ENCODE assay signal across 10 mouse cellular contexts in the genomic region with DNA sequence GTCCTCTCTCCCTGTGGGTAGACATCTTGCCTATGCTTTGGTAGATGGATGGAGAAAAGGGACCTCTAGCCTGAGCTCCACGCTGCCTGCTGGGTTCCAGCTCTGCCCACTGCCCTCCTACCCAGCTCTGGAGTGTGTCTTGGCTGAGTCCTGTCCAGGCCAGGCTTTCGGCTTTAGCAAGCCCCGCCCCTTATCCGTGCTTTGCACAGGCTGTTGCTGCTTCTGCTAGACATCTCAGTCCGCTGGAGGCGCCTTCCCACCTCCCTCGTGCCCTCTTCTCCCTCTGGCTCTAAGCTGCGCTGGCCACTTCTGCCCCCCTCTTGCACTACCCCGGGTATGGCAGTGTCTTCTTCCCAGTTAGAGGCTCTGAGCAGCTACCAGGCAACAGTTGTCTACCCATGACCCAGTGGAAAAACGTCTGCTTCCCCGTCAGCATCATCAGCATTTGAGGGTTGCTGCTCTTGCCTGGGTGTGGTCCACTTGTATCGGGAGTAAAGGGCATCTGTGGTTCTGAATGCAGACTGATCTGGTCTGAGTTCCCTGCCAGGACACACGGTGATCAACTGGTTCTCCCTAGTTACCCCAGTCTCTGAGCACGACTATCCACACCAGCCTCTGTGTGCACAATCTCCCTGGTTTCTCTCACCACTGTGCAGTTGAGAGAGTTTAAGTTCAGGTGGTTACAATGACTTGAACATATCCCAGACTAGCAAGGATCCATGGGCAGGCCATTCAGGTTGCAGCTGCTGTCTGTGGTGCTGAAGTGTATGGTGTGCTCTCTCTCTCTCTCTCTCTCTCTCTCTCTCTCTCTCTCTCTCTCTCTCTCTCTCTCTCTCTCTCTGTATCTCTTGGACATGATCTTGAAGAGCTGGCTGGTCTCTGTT. TPM values are rescaled to one million over a fixed set of nuclear protein-coding genes. Genes with fewer than 3 reads are reported as not detected.
DNase-seq lines count a peak whose midpoint lies in the region; ATAC-seq and TF ChIP-seq lines count a peak whose summit lies in the region.
"Had no signal": no experiment of that assay in that cellular context is flagged by ENCODE, and none has a peak within 500 bp of the region (broad histone marks: within the 10 kb centered on the region; RNA-seq: fewer than 3 reads in every experiment).

No protein-coding gene starts in this region.

- H3K79me2 ChIP-seq in myocyte (ENCODE audit: control insufficient read depth, insufficient read depth), result no peaks in the 10 kb centered on the region

- H3ac ChIP-seq in myocyte (ENCODE audit: control insufficient read depth, insufficient read length), result no peak overlapping the region

- TF ChIP-seq CTCF in brain, embryonic 14.5 days (IDR thresholded peaks at IDR 0.05; ENCODE audit: borderline replicate concordance, extremely low read depth, insufficient read depth, insufficient read length), result no peak

- peaks cover 55% of the 10 kb centered on the region for H3K27me3 ChIP-seq in kidney, embryonic 15.5 days
- peaks cover 70% of the 10 kb centered on the region for H3K27me3 ChIP-seq in limb, embryonic 10.5 days (ENCODE audit: low read depth, poor library complexity, severe bottlenecking)
- no peaks in the 10 kb centered on the region for H3K27me3 ChIP-seq in myocyte (ENCODE audit: control insufficient read depth, insufficient read depth, insufficient read length)
- H3K27me3 ChIP-seq in heart, embryonic 12.5 days (replicated peaks), result peaks cover 88% of the 10 kb centered on the region
- H3K27me3 ChIP-seq: Patski had no signal

- H3K4me1 ChIP-seq in kidney, embryonic 15.5 days, result peaks cover 17% of the 10 kb centered on the region
- H3K4me1 ChIP-seq in limb, embryonic 10.5 days, result peaks cover 11% of the 10 kb centered on the region
- peaks cover under 1% of the 10 kb centered on the region; the same call in 1 of the 2 replicates for H3K4me1 ChIP-seq in heart, embryonic 12.5 days (replicated peaks)

- H3K4me2 ChIP-seq in kidney, embryonic 15.5 days, result no peak overlapping the region
- H3K4me2 ChIP-seq in myocyte (ENCODE audit: low read depth), result no peak overlapping the region
- no peak overlapping the region for H3K4me2 ChIP-seq in heart, embryonic 12.5 days
- H3K4me2 ChIP-seq: embryonic facial prominence, embryonic 15.5 days had no signal

- no peak overlapping the region for H3K9ac ChIP-seq in kidney, embryonic 15.5 days
- H3K9ac ChIP-seq in heart, embryonic 12.5 days, result no peak overlapping the region
- H3K9ac ChIP-seq: embryonic facial prominence, embryonic 15.5 days had no signal

- no peak overlapping the region for H3K4me3 ChIP-seq in kidney, embryonic 15.5 days (replicated peaks)
- no peak overlapping the region for H3K4me3 ChIP-seq in limb, embryonic 10.5 days
- no peak overlapping the region for H3K4me3 ChIP-seq in myocyte
- no peak overlapping the region for H3K4me3 ChIP-seq in heart, embryonic 12.5 days
- H3K4me3 ChIP-seq: embryonic facial prominence, embryonic 15.5 days had no signal

- H3K9me3 ChIP-seq in kidney, embryonic 15.5 days (replicated peaks), result no peaks in the 10 kb centered on the region
- H3K9me3 ChIP-seq in limb, embryonic 10.5 days (replicated peaks), result no peaks in the 10 kb centered on the region
- H3K9me3 ChIP-seq in heart, embryonic 12.5 days (replicated peaks), result no peaks in the 10 kb centered on the region
- H3K9me3 ChIP-seq: embryonic facial prominence, embryonic 15.5 days had no signal

- H3K27ac ChIP-seq in kidney, embryonic 15.5 days, result no peak overlapping the region
- no peak overlapping the region for H3K27ac ChIP-seq in limb, embryonic 10.5 days
- no peak overlapping the region for H3K27ac ChIP-seq in heart, embryonic 12.5 days (ENCODE audit: poor library complexity, severe bottlenecking)
- H3K27ac ChIP-seq: embryonic facial prominence, embryonic 15.5 days had no signal

- ATAC-seq in kidney, embryonic 15.5 days (replicated peaks; ENCODE audit: low FRiP score), result no peak
- ATAC-seq in heart, embryonic 12.5 days (ENCODE audit: insufficient number of reproducible peaks, low FRiP score), result no peak
- ATAC-seq: Patski had no signal

- WGBS in kidney, embryonic 15.5 days, result 17% methylated on average over 14 of the region's 14 CpGs
- WGBS in limb, embryonic 10.5 days, result 14% methylated on average over 14 of the region's 14 CpGs
- WGBS in heart, embryonic 12.5 days, result 16% methylated on average over 14 of the region's 14 CpGs

- TF ChIP-seq POLR2A in brain, embryonic 14.5 days (IDR thresholded peaks at IDR 0.05; ENCODE audit: borderline replicate concordance, extremely low read depth, insufficient read depth, insufficient read length, poor library complexity, severe bottlenecking), result no peak
- no peak for TF ChIP-seq POLR2A in myocyte (IDR thresholded peaks at IDR 0.05; ENCODE audit: insufficient read length, low read depth)

- peak; percentile 33 for DNase-seq in kidney, postnatal 10 days
- DNase-seq in brain, embryonic 14.5 days (ENCODE audit: low read depth), result peak; percentile 59
- peak; percentile 53 for DNase-seq in limb, embryonic 10.5 days (ENCODE audit: low spot score)
- no peak for DNase-seq in kidney, postnatal 14 days
- no peak for DNase-seq in kidney, postnatal 36 days

- H3K36me3 ChIP-seq in kidney, embryonic 15.5 days, result no peaks in the 10 kb centered on the region
- H3K36me3 ChIP-seq in limb, embryonic 10.5 days, result no peaks in the 10 kb centered on the region
- H3K36me3 ChIP-seq in myocyte (ENCODE audit: control insufficient read depth, insufficient read depth), result no peaks in the 10 kb centered on the region
- H3K36me3 ChIP-seq in heart, embryonic 12.5 days, result no peaks in the 10 kb centered on the region
- H3K36me3 ChIP-seq: embryonic facial prominence, embryonic 15.5 days had no signal

TF ChIP-seq in myocyte, 11 proteins besides CTCF, POLR2A, EP300 and RAD21:
- TF ChIP-seq TCF12 (IDR thresholded peaks at IDR 0.05; ENCODE audit: insufficient read depth, poor library complexity, severe bottlenecking) (no peak), TCF3 (IDR thresholded peaks at IDR 0.05; ENCODE audit: insufficient read length, low read depth) (no peak), POLR2AphosphoS2 (IDR thresholded peaks at IDR 0.05; ENCODE audit: insufficient read length, low read depth) (no peak), CEBPB (IDR thresholded peaks at IDR 0.05; ENCODE audit: insufficient read depth, poor library complexity, severe bottlenecking) (no peak), REST (IDR thresholded peaks at IDR 0.05; ENCODE audit: insufficient read depth, insufficient read length) (peak; percentile 82), E2F4 (IDR thresholded peaks at IDR 0.05; ENCODE audit: insufficient read depth) (no peak)

RNA-seq across cellular contexts. Expression of a gene that starts 13.2 kb away (rescaled TPM):
- polyA plus RNA-seq in kidney, embryonic 15.5 days (2015; fragmentation: Nextera tagmentation; extraction: Ambion mirVana), result 0.13 and 0.32 TPM in 2 replicates
- polyA plus RNA-seq in brain, embryonic 14.5 days (2012; rRNA removed), result 22.1 and 47.3 TPM in 2 replicates
- 0.01 and 0.03 TPM in 2 replicates for polyA plus RNA-seq in limb, embryonic 10.5 days (2016; fragmentation: Nextera tagmentation; extraction: Ambion mirVana)
- polyA plus RNA-seq in myocyte (2012; fragmentation: generic; extraction: Trizol), result 1.0 TPM
- polyA plus RNA-seq in heart, embryonic 12.5 days (2016; fragmentation: Nextera tagmentation; extraction: Ambion mirVana), result 0.08 TPM in 1 of 2 replicates, not detected in the other

RNA-seq across cellular contexts. Expression of a gene that starts 26.1 kb away (rescaled TPM):
- 387 and 455 TPM in 2 replicates for polyA plus RNA-seq in kidney, embryonic 15.5 days (2015; fragmentation: Nextera tagmentation; extraction: Ambion mirVana)
- 239 and 292 TPM in 2 replicates for polyA plus RNA-seq in brain, embryonic 14.5 days (2012; rRNA removed)
- polyA plus RNA-seq in limb, embryonic 10.5 days (2016; fragmentation: Nextera tagmentation; extraction: Ambion mirVana), result 352 and 417 TPM in 2 replicates
- polyA plus RNA-seq in myocyte (2012; fragmentation: generic; extraction: Trizol), result 1,218 TPM
- 278 and 280 TPM in 2 replicates for polyA plus RNA-seq in heart, embryonic 12.5 days (2016; fragmentation: Nextera tagmentation; extraction: Ambion mirVana)

RNA-seq across cellular contexts. Expression of a gene that starts 32.9 kb away (rescaled TPM):
- 1.5 and 2.1 TPM in 2 replicates for polyA plus RNA-seq in kidney, embryonic 15.5 days (2015; fragmentation: Nextera tagmentation; extraction: Ambion mirVana)
- polyA plus RNA-seq in brain, embryonic 14.5 days (2012; rRNA removed), result 6.9 and 7.1 TPM in 2 replicates
- 0.70 and 1.1 TPM in 2 replicates for polyA plus RNA-seq in limb, embryonic 10.5 days (2016; fragmentation: Nextera tagmentation; extraction: Ambion mirVana)
- 0.52 TPM for polyA plus RNA-seq in myocyte (2012; fragmentation: generic; extraction: Trizol)
- 56.5 and 62.1 TPM in 2 replicates for polyA plus RNA-seq in heart, embryonic 12.5 days (2016; fragmentation: Nextera tagmentation; extraction: Ambion mirVana)

RNA-seq across cellular contexts. Expression of a gene that starts 54.6 kb away (rescaled TPM):
- 22.3 and 28.7 TPM in 2 replicates for polyA plus RNA-seq in kidney, embryonic 15.5 days (2015; fragmentation: Nextera tagmentation; extraction: Ambion mirVana)
- 20.9 and 23.0 TPM in 2 replicates for polyA plus RNA-seq in brain, embryonic 14.5 days (2012; rRNA removed)
- 31.4 and 33.9 TPM in 2 replicates for polyA plus RNA-seq in limb, embryonic 10.5 days (2016; fragmentation: Nextera tagmentation; extraction: Ambion mirVana)
- 30.8 TPM for polyA plus RNA-seq in myocyte (2012; fragmentation: generic; extraction: Trizol)
- polyA plus RNA-seq in heart, embryonic 12.5 days (2016; fragmentation: Nextera tagmentation; extraction: Ambion mirVana), result 24.0 and 25.4 TPM in 2 replicates

Comparison
In these comparisons a context has a peak if more than half of its experiments do, and no peak if none do; other contexts are left out.
1. DNase-seq: peak in kidney, postnatal 10 days (single experiment), brain, embryonic 14.5 days (single experiment) and limb, embryonic 10.5 days (single experiment); none in kidney, postnatal 14 days (single experiment) and kidney, postnatal 36 days (0 of 2).
2. RNA of a gene that starts 13.2 kb away (polyA plus RNA-seq): 22.1 to 47.3 TPM in brain, embryonic 14.5 days; 1.0 TPM in myocyte (single experiment), 0.13 to 0.32 TPM in kidney, embryonic 15.5 days, 0.08 TPM in heart, embryonic 12.5 days and 0.01 to 0.03 TPM in limb, embryonic 10.5 days; every median in the first group is over 10 times any median in the second.